Mouse (Mus musculus) subcutaneous adipose tissue, adult 2 months (tissue): ENCODE measurements around the gene Meis1. TPM values are rescaled to one million over a fixed set of nuclear protein-coding genes. Genes with fewer than 3 reads are reported as not detected.

Experiments used
- polyA plus RNA-seq: library from polyadenylated mRNA; depleted of rRNA; stranded (reverse); fragments of >200 nt; gene quantifications from 2 replicates; pipeline ENCODE4 v1.2.3, GENCODE M21; 2012; ENCODE audit warnings: low replicate concordance; rRNA removed

Gene Meis1
- polyA plus RNA-seq: 12.1 and 51.5 TPM in 2 replicates

GRCm38 (mm10) chr11:19018489-19019203 is at the start of gene Meis1:
Gene Meis1 (minus strand): TSS chr11:19018985.

